Mouse (Mus musculus) lung, embryonic 14.5 days (tissue): Measurements from ENCODE around the gene Ninj2. TPM values are rescaled to one million over a fixed set of nuclear protein-coding genes. Genes with fewer than 3 reads are reported as not detected.

ENCODE experiments used
- ATAC-seq: fragments of 200-750 bp; cut with Nextera tagmentation; 2 replicates; pipeline ENCODE4 v1.8.0; 2017; ENCODE audit warnings: mild to moderate bottlenecking, moderate TSS enrichment, moderate library complexity; ENCODE audit not compliant: insufficient read depth
- DNase-seq: peaks from one replicate; pipeline ENCODE4 v3.0.0-alpha.2; 2015
- H3K27ac ChIP-seq: fragments of 300-500 bp; sonication (generic); 2 replicates; pipeline ENCODE4 v1.5.1; 2014; ENCODE audit warnings: low read depth, mild to moderate bottlenecking, moderate library complexity
- H3K27me3 ChIP-seq: fragments of 300-500 bp; sonication (generic); 2 replicates; pipeline ENCODE4 v1.6.1; 2014; ENCODE audit warnings: low read length, control low read depth; ENCODE audit not compliant: insufficient read depth
- H3K36me3 ChIP-seq: fragments of 300-500 bp; sonication (generic); 2 replicates; pipeline ENCODE4 v1.6.1; 2014; ENCODE audit warnings: control low read depth; ENCODE audit not compliant: insufficient read depth
- H3K4me1 ChIP-seq: fragments of 300-500 bp; sonication (generic); 2 replicates; pipeline ENCODE4 v1.6.1; 2014; ENCODE audit warnings: antibody characterized with exemption, control low read depth; ENCODE audit not compliant: insufficient read depth
- H3K4me2 ChIP-seq: fragments of 300-500 bp; sonication (generic); 2 replicates; pipeline ENCODE4 v1.6.1; 2014; ENCODE audit warnings: mild to moderate bottlenecking
- H3K4me3 ChIP-seq: fragments of 300-500 bp; sonication (generic); 2 replicates; pipeline ENCODE4 v1.5.1; 2014; ENCODE audit warnings: low read depth, low read length
- H3K9ac ChIP-seq: fragments of 300-500 bp; sonication (generic); 2 replicates; pipeline ENCODE4 v1.6.1; 2014
- H3K9me3 ChIP-seq: fragments of 300-500 bp; sonication (generic); 2 replicates; pipeline ENCODE4 v1.6.1; 2016; ENCODE audit warnings: low read depth, low read length, control low read depth
- CTCF ChIP-seq: IDR thresholded peaks from 2 replicates; pipeline ENCODE4 v1.5.1; 2016; ENCODE audit warnings: antibody characterized with exemption, low read depth
- WGBS: fragments of 180-500 bp; shearing (Covaris S2); extraction: QIAGEN DNeasy Blood & Tissue Kit; methylation state at CpG from one replicate; pipeline ENCODE4 v1.1.7; 2014; 5-methylcytosine and 5-hydroxymethylcytosine counted together
- polyA plus RNA-seq: library from polyadenylated mRNA; unstranded; fragments of >200 nt; fragmentation: Nextera tagmentation; extraction: Ambion mirVana; gene quantifications from 2 replicates; pipeline ENCODE4 v1.2.1, GENCODE M21; 2014

Ninj2 gene
- polyA plus RNA-seq, 1 experiment from 2014 or later, result 0.30 TPM

- Histone ChIP-seq H3K4me2 (no peak overlapping the region), H3K27me3 (no peaks in the 10 kb centered on the region), H3K9ac (no peak overlapping the region), H3K4me1 (no peaks in the 10 kb centered on the region), H3K9me3 (no peaks in the 10 kb centered on the region), H3K27ac (no peak overlapping the region), H3K4me3 (no peak overlapping the region), H3K36me3 (no peaks in the 10 kb centered on the region)
- no peak for ATAC-seq
- WGBS, result 78% methylated on average over 9 of the region's 9 CpGs
- no peak for TF ChIP-seq CTCF
- no peak for DNase-seq
These were observed 1.1 kb downstream of the Ninj2 start for GRCm38 (mm10) chr6:120094091-120094776.

- H3K27me3 ChIP-seq, result no peaks in the 10 kb centered on the region
- H3K4me1 ChIP-seq, result no peaks in the 10 kb centered on the region
- no peak overlapping the region for H3K27ac ChIP-seq
- no peak overlapping the region for H3K4me2 ChIP-seq
- H3K9ac ChIP-seq, result no peak overlapping the region
- no peak for ATAC-seq
- 61% methylated on average over 5 of the region's 5 CpGs for WGBS
- H3K9me3 ChIP-seq, result no peaks in the 10 kb centered on the region
- no peak for DNase-seq
- TF ChIP-seq CTCF, result no peak
- H3K36me3 ChIP-seq, result no peaks in the 10 kb centered on the region
- no peak overlapping the region for H3K4me3 ChIP-seq
These were observed 1.9 kb downstream of the Ninj2 start for GRCm38 (mm10) chr6:120095096-120095495.

- H3K36me3 ChIP-seq, result no peaks in the 10 kb centered on the region
- H3K4me3 ChIP-seq, result no peak overlapping the region
- no peak for ATAC-seq
- 70% methylated on average over 1 of the region's 1 CpGs for WGBS
- no peak overlapping the region for H3K27ac ChIP-seq
- no peaks in the 10 kb centered on the region for H3K27me3 ChIP-seq
- TF ChIP-seq CTCF, result no peak
- no peak overlapping the region for H3K4me2 ChIP-seq
- H3K4me1 ChIP-seq, result no peaks in the 10 kb centered on the region
- no peak overlapping the region for H3K9ac ChIP-seq
- no peak for DNase-seq
- H3K9me3 ChIP-seq, result no peaks in the 10 kb centered on the region
These were observed 2.4 kb downstream of the Ninj2 start for GRCm38 (mm10) chr6:120095501-120095900.

- no peaks in the 10 kb centered on the region for H3K4me1 ChIP-seq
- H3K4me3 ChIP-seq, result no peak overlapping the region
- TF ChIP-seq CTCF, result no peak
- no peaks in the 10 kb centered on the region for H3K36me3 ChIP-seq
- H3K9me3 ChIP-seq, result no peaks in the 10 kb centered on the region
- no peak overlapping the region for H3K27ac ChIP-seq
- no peak overlapping the region for H3K9ac ChIP-seq
- DNase-seq, result no peak
- H3K27me3 ChIP-seq, result no peaks in the 10 kb centered on the region
- no peak for ATAC-seq
- 61% methylated on average over 5 of the region's 5 CpGs for WGBS
- no peak overlapping the region for H3K4me2 ChIP-seq
These were observed 6.2 kb downstream of the Ninj2 start for GRCm38 (mm10) chr6:120099392-120099791.

- 72% methylated on average over 12 of the region's 12 CpGs for WGBS
- Histone ChIP-seq H3K4me2 (no peak overlapping the region), H3K36me3 (no peaks in the 10 kb centered on the region), H3K9me3 (no peaks in the 10 kb centered on the region), H3K9ac (no peak overlapping the region), H3K27me3 (no peaks in the 10 kb centered on the region), H3K4me3 (no peak overlapping the region), H3K4me1 (no peaks in the 10 kb centered on the region), H3K27ac (no peak overlapping the region)
- DNase-seq, result no peak
- TF ChIP-seq CTCF, result no peak
- ATAC-seq, result no peak
These were observed 8.1 kb downstream of the Ninj2 start for GRCm38 (mm10) chr6:120101221-120101620.

GRCm38 (mm10) chr6:120101996-120102395, 8.8 kb downstream of the Ninj2 start:
- H3K9me3 ChIP-seq, result no peaks in the 10 kb centered on the region
- no peak overlapping the region for H3K4me3 ChIP-seq
- H3K27me3 ChIP-seq, result no peaks in the 10 kb centered on the region

GRCm38 (mm10) chr6:120103104-120103503, 10.0 kb downstream of the Ninj2 start:
- 10% methylated on average over 1 of the region's 1 CpGs for WGBS
- Histone ChIP-seq H3K4me2 (no peak overlapping the region), H3K27me3 (no peaks in the 10 kb centered on the region), H3K27ac (no peak overlapping the region), H3K9ac (no peak overlapping the region), H3K36me3 (no peaks in the 10 kb centered on the region), H3K9me3 (no peaks in the 10 kb centered on the region), H3K4me1 (no peaks in the 10 kb centered on the region), H3K4me3 (no peak overlapping the region)
- ATAC-seq, result no peak
- DNase-seq, result no peak
- TF ChIP-seq CTCF, result no peak

More at GRCm38 (mm10) chr6:120101996-120102395, 8.8 kb downstream of the Ninj2 start:
- 84% methylated on average over 6 of the region's 6 CpGs for WGBS
- DNase-seq (no peak), ATAC-seq (no peak)
- no peaks in the 10 kb centered on the region for H3K36me3 ChIP-seq
- no peak overlapping the region for H3K9ac ChIP-seq
- no peak overlapping the region for H3K27ac ChIP-seq
- no peak overlapping the region for H3K4me2 ChIP-seq
- H3K4me1 ChIP-seq, result no peaks in the 10 kb centered on the region
- TF ChIP-seq CTCF, result no peak
